Mouse (Mus musculus): Measurements from ENCODE around the gene Lgi2.

The Lgi2 gene

DNA sequence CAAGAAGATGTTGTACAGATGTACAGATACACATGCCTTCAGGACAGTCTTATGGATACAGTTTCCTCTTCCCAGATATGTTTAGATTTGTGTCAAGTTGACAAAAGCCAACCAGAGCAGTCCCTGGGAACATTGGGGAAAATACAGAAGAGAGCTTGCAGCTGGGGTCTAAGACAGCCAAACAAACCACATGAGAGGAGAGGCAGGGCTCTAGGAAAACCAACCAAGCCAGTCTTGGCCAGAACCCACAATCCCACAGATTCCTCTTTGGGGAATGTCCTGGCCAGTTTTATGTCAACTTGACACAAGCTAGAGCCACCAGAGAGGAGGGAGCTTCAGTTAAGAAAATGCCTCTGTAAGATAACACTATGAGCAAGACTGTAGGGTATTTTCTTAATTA is 26.8 kb downstream of the Lgi2 start:
- DNase-seq (ENCODE audit: low read depth, low spot score), result no peak

DNA sequence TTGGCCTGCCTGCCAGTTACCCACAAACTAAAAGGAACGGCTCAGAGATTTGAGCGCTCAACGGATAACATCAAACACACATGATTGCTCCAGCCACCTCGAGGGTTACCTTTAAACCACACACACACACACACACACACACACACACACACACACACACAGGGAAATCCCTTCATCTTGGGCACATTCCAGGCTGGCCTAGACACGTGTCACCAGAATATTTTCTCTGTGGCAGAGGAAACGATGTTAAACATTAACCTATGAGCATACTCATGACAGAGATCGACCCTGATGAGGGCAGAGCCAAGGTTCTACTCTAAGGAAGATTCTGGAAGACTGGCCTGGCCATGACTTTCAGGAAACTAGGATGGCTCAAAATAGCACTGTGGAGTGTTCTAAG is 29.2 kb downstream of the Lgi2 start:
- no peak for DNase-seq (ENCODE audit: low read depth, low spot score)

DNA sequence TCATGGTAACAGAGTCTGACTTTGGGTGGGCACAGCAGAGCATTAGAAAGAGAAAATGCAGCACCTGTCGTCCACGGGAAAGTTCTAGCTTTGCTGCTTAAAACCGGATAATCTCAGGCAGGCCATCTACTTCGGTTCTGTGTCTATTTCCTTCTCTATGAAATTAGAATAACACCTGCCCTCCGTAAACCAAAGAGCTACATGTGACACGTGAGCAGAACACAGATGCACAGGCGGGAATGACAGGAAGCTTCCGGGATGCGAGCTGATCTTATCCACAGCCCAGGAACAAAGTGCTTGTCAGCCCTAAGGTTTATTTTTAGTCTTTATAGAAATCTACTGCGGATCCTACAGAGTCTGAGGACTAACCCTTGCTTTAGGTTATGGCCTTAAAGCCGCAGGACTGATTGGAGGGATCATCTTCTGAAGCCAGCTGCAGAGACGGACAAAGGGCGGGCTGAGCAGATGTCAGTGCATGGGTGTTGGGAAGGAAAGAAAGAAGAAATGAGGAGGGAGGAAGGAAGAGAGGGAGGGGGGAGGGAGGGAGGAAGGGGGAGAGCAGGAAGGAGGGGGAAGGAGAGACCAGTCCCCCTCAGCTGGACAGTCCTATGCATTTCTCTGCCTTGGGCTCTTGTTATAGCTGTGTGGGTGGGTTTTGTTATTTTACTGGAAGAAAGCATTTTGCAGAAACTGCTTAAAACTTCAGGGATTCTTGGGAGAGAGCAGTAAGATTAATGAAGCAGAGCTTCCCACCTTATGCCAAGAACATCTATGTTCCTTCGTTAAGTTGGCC is 31.3 kb downstream of the Lgi2 start:
- DNase-seq (ENCODE audit: low read depth, low spot score), result no peak

DNA sequence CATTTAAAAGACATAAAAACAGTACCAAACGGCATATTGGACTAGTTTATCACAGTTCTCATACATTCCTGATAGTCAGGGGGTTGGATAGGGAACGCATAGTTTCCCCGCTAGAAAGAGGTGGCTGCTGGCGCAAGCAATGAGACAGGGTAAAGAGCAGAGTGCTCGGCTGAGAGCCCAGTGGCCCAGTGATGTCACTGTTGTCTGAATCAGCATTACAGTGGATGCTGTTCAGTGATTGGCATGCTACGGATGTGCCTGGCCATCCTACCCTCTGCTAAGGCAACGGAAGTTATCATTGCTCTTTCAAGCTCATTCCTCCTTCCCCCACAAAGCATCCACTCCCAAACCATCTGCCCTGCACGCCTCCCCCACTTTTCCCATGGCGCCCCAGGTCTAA is 32.6 kb downstream of the Lgi2 start:
- DNase-seq (ENCODE audit: low read depth, low spot score), result no peak

DNA sequence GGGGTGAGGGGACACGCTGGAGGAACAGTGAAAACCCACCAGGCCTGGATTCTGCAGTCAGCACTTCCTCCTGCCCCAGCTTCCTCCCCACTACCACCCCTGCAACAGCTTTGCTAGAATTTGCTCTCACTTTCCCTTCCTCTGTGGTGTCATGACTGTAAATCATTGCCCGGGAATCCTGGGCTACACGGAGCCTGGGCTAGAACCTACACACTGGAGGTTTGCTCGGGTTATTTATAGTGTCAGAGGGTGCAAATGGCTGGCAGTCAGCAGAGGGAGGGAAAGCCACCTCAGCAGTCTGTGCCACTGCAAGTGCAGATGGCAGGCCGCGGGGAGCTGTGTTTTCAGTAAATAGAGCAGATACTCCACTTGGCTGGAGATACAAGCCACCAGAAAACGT is 37.7 kb downstream of the Lgi2 start:
- DNase-seq (ENCODE audit: low read depth, low spot score), result no peak

DNA sequence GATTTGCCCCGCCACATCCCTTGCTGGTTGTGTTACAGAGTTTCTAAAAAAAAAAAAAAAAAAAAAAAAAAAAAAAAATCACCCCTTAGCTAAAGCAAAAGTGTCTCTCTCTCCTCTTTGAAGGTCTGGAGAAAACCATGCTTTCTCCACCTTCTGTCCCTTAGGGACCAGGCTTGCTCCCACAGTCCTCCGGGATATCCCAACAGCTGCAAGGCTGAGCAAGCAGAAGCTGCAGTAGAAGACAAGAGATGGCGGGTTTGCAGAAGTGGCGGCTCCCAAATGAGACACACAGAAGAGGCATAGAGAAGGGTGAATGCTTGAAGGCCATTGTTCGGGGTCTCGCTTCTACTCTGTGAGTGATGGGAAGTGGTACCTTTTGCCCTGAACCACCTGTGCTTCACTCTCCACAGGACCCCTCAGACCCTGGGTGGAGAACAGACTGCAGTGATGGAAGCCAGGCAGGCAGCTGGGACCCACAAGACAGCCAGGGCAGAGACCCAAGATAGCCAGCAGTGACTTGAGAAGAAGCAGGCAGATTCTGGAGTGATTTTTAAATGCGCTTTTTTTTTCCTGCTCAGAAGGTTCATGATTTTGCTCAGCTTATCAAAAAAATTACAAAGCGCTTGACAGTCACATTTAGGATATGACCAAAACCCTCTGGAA is 39.8 kb downstream of the Lgi2 start:
- DNase-seq (ENCODE audit: low read depth, low spot score), result no peak

DNA sequence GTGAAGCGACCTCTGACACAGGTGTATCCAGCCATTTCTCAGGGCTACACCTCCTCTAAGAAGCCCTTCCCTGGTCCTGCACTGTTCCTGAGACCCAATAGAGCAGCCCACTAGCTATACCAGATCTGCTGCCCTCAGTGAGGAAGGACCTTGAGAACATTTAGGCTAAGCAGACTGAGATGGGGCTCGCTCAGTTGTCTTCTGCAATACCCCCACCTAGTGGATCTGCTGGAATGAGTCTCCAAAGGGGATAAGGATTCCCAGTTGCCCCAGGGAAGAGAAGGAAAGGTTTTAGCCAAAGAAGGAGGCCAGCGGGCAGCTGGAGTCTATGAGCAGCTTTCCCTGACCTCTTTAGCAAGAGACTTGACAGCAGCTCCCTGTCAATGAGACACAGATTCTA is 42.1 kb downstream of the Lgi2 start:
- no peak for DNase-seq (ENCODE audit: low read depth, low spot score)

DNA sequence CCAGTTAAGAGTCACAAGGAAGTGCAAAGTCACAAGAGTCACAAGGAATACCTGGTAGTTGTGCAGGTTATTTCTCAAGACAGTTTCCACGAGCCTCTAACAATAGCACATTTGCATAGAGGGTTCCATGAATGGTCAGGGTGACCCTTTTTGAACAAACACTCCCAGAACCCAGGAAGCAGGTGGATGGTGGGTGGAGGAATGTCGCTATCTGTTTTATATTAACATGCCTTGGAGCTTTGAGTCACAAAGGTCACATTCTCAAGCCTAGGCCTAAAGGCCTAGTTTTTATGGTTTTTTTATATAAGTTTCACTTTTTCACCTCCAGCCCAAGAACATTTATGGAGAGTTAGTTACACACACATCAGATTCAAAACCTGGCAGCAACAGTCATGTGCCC is 46.3 kb downstream of the Lgi2 start:
- no peak for DNase-seq (ENCODE audit: low read depth, low spot score)

DNA sequence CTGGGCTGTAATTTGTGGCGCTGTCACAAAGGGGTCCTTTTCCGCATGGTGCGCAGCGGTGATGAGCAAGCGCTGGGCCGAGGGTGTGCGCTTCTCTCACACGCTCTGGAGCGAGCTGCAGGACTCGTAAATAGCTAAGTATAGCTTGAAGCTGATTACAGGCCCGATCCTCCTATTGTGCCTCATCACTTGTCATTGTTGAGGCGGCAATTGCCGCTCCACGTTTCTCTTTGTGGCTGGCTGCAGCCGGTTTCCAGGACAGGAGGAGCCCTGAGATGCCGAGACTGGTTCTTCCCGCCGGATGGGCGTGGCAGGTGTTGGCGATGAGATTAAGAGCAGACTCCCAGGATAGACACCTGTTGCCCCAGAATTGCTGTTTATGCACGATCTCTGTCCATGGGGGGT is 50.2 kb downstream of the Lgi2 start:
- no peak for DNase-seq (ENCODE audit: low read depth, low spot score)

DNA sequence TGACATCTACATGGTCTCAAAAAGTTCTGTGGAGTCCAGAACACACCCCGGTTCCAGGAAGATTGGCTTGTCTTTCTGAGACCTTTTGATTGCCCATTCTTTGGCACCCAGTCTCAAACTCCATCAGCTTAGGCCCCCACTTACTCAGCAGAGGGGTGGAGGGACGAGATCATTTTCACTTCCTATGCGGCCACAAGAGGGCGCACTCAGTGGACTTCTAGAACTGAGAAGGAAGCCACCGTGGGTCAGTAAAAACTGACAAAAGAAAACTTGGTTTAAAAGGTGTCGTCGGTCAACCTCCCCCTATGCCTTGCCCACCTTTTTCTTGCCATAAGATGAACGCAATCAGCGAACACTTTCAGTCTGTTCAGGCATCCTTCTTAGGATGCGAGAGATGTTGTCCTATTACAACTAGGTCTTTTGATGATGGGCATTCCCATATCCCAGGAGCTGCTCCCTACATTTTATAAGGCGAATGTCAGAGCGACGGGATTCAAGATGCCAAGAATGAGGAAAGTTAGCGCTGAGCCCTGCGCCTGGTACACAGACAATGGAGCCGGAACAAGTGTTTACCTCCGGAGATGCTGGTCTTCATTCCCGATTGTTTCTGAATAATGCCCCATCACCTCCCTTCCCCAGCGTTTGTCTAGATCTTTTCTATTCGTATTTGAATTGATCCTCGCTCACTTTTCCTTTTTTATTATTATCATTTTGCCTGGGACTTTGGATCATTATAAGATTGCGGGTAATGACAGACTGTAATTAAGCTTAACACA is 50.8 kb downstream of the Lgi2 start:
- peak; percentile 68 for DNase-seq (ENCODE audit: low read depth, low spot score)

DNA sequence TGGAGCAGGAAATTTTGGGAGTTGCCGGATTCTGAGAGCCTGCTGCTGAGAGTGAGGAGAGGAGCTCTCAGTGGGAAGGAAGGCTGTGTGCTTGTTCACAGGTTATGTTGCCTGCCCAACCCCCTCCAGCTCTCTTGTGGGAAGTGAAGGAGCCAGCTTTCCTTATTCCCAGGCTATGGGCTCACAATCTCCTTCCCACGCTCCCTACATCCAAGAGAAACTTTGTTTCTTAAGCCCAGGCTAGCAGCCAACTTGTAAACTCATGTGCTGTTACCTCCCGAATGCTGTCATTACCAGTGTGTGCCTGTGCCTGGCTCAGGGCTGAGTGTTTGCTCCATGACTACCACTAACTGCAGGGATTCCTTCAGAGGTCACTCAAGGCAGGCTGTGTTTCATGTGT is 55.2 kb downstream of the Lgi2 start:
- no peak for DNase-seq (ENCODE audit: low read depth, low spot score)

DNA sequence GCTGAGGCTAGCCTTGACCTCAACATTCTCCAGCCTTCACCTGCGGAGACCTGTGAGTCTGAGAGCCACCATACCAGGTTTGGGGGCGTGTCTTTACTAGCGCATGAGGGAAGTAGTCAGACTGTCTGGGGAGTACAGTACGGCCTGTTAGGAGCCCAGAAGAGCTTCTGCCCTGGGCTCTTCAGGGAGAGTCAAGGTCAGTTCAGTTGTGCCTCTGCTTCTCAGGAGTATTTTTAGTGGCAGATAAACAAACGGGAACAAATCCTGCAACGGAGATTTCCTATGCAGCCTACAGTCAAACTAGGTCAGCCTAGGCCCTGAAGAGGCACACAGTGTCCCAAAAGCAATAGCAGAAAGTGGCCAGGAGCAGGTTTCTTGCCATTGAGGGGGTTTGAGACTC is 56.8 kb downstream of the Lgi2 start:
- DNase-seq (ENCODE audit: low read depth, low spot score), result no peak

DNA sequence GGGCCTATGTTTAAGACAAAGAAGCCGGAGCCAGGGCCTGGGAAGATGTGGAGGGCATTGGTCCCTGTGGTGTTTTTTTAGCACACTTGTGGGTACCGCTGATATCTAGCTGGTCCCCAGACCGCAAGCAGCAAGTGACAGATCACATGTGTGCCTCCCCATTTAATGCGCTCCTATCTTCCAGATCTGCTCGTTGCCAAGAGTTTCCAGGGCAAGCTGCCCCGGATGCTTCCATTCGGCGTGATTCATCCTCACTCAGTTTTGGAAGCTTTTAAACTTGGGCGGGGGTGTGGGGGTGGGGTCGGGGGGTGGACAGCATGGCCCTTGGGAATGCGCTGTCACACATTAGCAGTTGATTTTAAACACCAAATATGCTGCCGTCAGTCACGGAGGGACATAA is 61.6 kb downstream of the Lgi2 start:
- DNase-seq (ENCODE audit: low read depth, low spot score), result no peak

DNA sequence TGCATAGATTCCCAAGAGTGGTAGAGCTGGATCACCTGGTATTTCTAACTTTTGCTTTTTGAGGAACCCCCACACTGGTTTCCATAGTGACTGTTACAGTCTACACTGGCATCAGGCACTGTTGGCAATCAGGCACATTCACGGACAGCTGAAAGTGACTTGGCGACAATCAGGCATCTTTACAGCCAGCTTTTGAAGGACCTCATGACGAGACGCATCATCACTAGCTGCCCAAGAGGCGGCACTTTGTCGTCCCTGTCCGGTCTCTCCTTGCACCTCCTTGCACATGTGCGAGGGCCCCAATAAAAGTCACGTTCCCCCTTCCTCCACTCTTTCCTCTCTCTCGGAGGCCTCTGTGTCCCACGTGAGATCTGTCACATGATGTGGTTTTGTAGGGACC is 62.1 kb downstream of the Lgi2 start:
- no peak for DNase-seq (ENCODE audit: low read depth, low spot score)

DNA sequence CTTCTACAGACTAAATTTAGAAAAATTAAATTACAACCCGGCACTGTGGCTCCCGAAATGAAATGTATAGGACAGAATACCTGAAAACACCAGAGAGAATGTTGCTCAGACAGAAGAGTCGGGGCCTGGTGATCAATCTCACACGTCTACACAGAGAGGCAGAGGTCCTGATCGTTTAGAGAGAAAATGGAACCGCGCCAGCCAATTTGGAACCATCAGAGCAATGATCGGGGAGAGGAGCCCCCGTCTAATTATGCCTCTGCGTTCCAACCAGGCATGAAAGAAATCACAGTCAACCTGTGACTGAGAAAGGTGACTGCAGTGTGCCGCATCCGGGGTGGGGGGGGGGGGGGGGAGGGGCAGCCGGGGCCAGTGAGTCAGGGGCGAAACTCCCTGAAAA is 70.6 kb downstream of the Lgi2 start:
- no peak for DNase-seq (ENCODE audit: low read depth, low spot score)

DNA sequence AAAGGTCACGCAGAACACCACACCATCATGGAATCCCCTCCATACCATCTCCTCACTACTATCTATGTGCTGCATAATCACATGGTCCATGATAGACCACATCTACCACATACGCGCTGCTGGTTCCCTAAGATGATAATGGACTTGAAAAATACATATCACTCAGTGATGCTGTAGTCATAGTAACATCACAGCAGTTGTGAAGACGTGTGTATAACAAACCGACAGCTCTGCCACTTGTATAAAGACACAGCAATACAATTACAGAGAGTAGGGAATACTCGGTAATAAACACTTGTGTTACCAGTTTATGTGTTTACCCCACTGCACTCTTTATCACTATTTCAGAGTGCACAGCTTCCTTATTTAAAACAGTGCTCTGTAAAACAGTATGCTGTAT is 74.8 kb downstream of the Lgi2 start:
- no peak for DNase-seq (ENCODE audit: low read depth, low spot score)

DNA sequence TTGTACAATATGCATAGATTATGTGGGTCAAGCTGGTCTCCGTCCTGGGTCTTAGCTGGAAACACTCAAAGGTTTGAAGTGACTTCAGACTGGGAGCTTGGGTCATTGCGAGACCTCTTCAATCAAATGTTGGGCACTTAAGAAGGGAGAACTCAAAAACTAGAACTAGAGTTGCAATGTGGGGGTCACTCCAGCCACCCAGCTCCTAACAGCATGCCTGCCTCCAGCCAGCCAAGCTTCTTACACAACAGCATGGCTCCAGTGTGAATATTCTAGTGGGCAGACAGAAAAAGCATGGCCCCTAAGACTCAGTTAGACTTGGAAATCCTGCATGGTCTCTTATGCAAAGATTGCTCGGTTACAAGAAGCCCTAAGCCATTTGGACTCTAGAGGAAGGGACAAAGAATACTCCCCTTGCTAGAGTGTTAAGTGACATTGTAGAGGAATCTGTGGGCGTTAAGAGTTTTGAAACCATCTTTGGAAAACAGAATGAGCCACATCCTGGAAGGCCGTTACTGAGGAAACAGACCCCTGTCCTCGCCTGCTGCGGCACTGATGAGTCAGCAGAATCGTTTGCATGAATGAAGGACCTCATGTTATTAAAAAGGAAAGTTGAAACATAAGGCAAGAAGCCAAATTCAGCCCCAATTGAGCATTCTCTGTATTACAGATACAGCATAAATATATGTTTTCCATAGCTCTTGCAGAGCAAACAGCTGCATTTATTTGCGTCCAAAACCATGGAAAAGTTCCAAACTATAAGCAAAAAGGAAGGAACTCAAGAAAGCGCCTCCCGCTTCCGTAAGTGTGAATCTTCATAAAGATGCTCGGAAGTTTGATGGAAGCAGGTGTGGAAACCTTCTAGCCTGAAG is 78.5 kb downstream of the Lgi2 start:
- no peak for DNase-seq (ENCODE audit: low read depth, low spot score)
